Mouse (Mus musculus): ENCODE measurements around the gene S1pr4. TPM values are rescaled to one million over a fixed set of nuclear protein-coding genes. Genes with fewer than 3 reads are reported as not detected.

The S1pr4 gene
- polyA plus RNA-seq, 1 experiment, result 3.5 TPM

Other genes starting within 250 kb of the S1pr4 start
- 3.1 and 4.7 TPM in 2 replicates for gene Matk, start 247.2 kb downstream of the S1pr4 start, polyA plus RNA-seq (2012; rRNA removed)
- 65.7 and 72.8 TPM in 2 replicates for gene Mrpl54, start 233.2 kb downstream of the S1pr4 start, polyA plus RNA-seq (2012; rRNA removed)
- 61.1 and 77.4 TPM in 2 replicates for gene Apba3, start 233.2 kb downstream of the S1pr4 start, polyA plus RNA-seq (2012; rRNA removed)
- 21.4 and 29.9 TPM in 2 replicates for gene Tjp3, start 208.6 kb downstream of the S1pr4 start, polyA plus RNA-seq (2012; rRNA removed)
- 57.9 and 58.4 TPM in 2 replicates for gene Pip5k1c, start 207.2 kb downstream of the S1pr4 start, polyA plus RNA-seq (2012; rRNA removed)
- gene Cactin, start 179.0 kb downstream of the S1pr4 start, polyA plus RNA-seq (2012; rRNA removed), result 24.8 and 25.0 TPM in 2 replicates
- 8.3 and 9.3 TPM in 2 replicates for gene Tbxa2r, start 171.4 kb downstream of the S1pr4 start, polyA plus RNA-seq (2012; rRNA removed)
- 1.4 and 1.7 TPM in 2 replicates for gene Gipc3, start 156.9 kb downstream of the S1pr4 start, polyA plus RNA-seq (2012; rRNA removed)
- gene Hmg20b, start 149.7 kb downstream of the S1pr4 start, polyA plus RNA-seq (2012; rRNA removed), result 60.3 and 76.7 TPM in 2 replicates
- gene Mfsd12, start 142.6 kb downstream of the S1pr4 start, polyA plus RNA-seq (2012; rRNA removed), result 29.8 and 39.5 TPM in 2 replicates
- 1.7 and 2.0 TPM in 2 replicates for gene 4930404N11Rik, start 134.3 kb downstream of the S1pr4 start, polyA plus RNA-seq (2012; rRNA removed)
- gene Fzr1, start 121.6 kb downstream of the S1pr4 start, polyA plus RNA-seq (2012; rRNA removed), result 48.7 and 59.7 TPM in 2 replicates
- gene Dohh, start 115.7 kb downstream of the S1pr4 start, polyA plus RNA-seq (2012; rRNA removed), result 93.9 and 96.3 TPM in 2 replicates
- gene Gm48551, start 115.7 kb downstream of the S1pr4 start, polyA plus RNA-seq (2012; rRNA removed), result 3.3 and 4.2 TPM in 2 replicates
- gene Gm48552, start 111.1 kb downstream of the S1pr4 start, polyA plus RNA-seq (2012; rRNA removed), result 3.1 and 5.6 TPM in 2 replicates
- gene Smim24, start 107.1 kb downstream of the S1pr4 start, polyA plus RNA-seq (2012; rRNA removed), result 28.6 and 32.6 TPM in 2 replicates
- gene Nfic, start 44.5 kb downstream of the S1pr4 start, polyA plus RNA-seq (2012; rRNA removed), result 33.6 and 61.6 TPM in 2 replicates
- gene Celf5, start 17.4 kb downstream of the S1pr4 start, polyA plus RNA-seq (2012; rRNA removed), result 0.27 and 0.67 TPM in 2 replicates
- gene Ncln, start 3.7 kb downstream of the S1pr4 start, polyA plus RNA-seq (2012; rRNA removed), result 115 and 131 TPM in 2 replicates
- gene Gna15, start 24.1 kb upstream of the S1pr4 start, polyA plus RNA-seq (2012; rRNA removed), result 3.3 and 4.7 TPM in 2 replicates
- gene Gna11, start 45.1 kb upstream of the S1pr4 start, polyA plus RNA-seq (2012; rRNA removed), result 202 and 223 TPM in 2 replicates
- 651 and 877 TPM in 2 replicates for gene Aes, start 59.4 kb upstream of the S1pr4 start, polyA plus RNA-seq (2012; rRNA removed)
- gene Tle2, start 74.4 kb upstream of the S1pr4 start, polyA plus RNA-seq (2012; rRNA removed), result 75.0 and 107 TPM in 2 replicates
- 14.2 and 31.0 TPM in 2 replicates for gene Tle6, start 100.9 kb upstream of the S1pr4 start, polyA plus RNA-seq (2012; rRNA removed)
- 1.2 and 1.7 TPM in 2 replicates for gene BC025920, start 106.1 kb upstream of the S1pr4 start, polyA plus RNA-seq (2012; rRNA removed)
- 27.7 and 28.5 TPM in 2 replicates for gene Sirt6, start 127.7 kb upstream of the S1pr4 start, polyA plus RNA-seq (2012; rRNA removed)
- 38.6 and 40.5 TPM in 2 replicates for gene Ankrd24, start 128.4 kb upstream of the S1pr4 start, polyA plus RNA-seq (2012; rRNA removed)
- 0.36 and 0.60 TPM in 2 replicates for gene Gm10778, start 148.9 kb upstream of the S1pr4 start, polyA plus RNA-seq (2012; rRNA removed)
- 0.76 and 1.2 TPM in 2 replicates for gene Zfp433, start 204.7 kb upstream of the S1pr4 start, polyA plus RNA-seq (2012; rRNA removed)

Data from gonadal fat pad, adult 2 months (tissue).